16 mouse cellular contexts compared by ENCODE assay signal in the genomic region with DNA sequence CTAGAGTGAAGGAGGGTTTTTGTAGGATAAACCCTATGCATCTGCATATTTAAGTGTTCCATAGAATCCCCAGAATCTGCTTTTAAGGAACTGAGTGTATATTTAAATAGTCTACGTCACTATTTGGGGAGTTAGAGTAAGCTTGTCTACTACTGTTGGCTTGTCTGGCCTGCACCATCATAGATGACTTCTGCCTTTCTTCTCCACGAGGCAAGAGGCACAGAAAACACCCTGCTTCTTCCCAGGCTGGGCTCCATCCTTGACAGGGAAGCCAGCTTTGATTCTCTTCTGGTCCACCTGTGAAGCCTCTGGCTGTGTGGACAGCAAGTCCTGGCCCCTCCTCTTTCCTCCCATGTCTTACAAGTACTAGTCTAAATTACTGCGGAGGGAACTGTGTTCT.
"Had no signal": no experiment of that assay in that cellular context is flagged by ENCODE, and none has a peak within 500 bp of the region (broad histone marks: within the 10 kb centered on the region; RNA-seq: fewer than 3 reads in every experiment).

No protein-coding gene starts in this region.

- H3K4me1 ChIP-seq: neural tube, embryonic 13.5 days; neural tube, embryonic 15.5 days; stomach, embryonic 15.5 days had no signal

- H3K27ac ChIP-seq: neural tube, embryonic 13.5 days; neural tube, embryonic 15.5 days; stomach, embryonic 15.5 days; stomach, postnatal 0 days had no signal

- H3K9ac ChIP-seq: neural tube, embryonic 13.5 days; neural tube, embryonic 15.5 days; stomach, embryonic 15.5 days had no signal

- H3K4me3 ChIP-seq: neural tube, embryonic 13.5 days; neural tube, embryonic 15.5 days; stomach, embryonic 15.5 days had no signal

- H3K36me3 ChIP-seq: neural tube, embryonic 13.5 days; neural tube, embryonic 15.5 days; stomach, embryonic 15.5 days had no signal

- H3K27me3 ChIP-seq: neural tube, embryonic 13.5 days; neural tube, embryonic 15.5 days; stomach, embryonic 15.5 days had no signal

- H3K9me3 ChIP-seq: neural tube, embryonic 13.5 days; neural tube, embryonic 15.5 days; stomach, embryonic 15.5 days had no signal

- DNase-seq: retina, postnatal 1 day; right cerebral cortex, adult 18-20 months; right cerebral cortex, postnatal 14 days; right cerebral cortex, postnatal 25 days; right cerebral cortex, postnatal 4 days; spleen, adult 18-20 months; thymus, adult 18-20 months; thymus, adult 2 months; thymus, postnatal 14 days; thymus, postnatal 25 days; thymus, postnatal 36 days; thymus, postnatal 4 days had no signal

- H3K4me2 ChIP-seq: neural tube, embryonic 13.5 days; neural tube, embryonic 15.5 days; stomach, embryonic 15.5 days had no signal
